ENCODE assay signal across 14 mouse cellular contexts in genomic region chr12:80522006-80522405, GRCm38 (mm10). TPM values are rescaled to one million over a fixed set of nuclear protein-coding genes. Genes with fewer than 3 reads are reported as not detected.
DNase-seq lines count a peak whose midpoint lies in the region; TF ChIP-seq lines count a peak whose summit lies in the region.
"Had no signal": no experiment of that assay in that cellular context is flagged by ENCODE, and none has a peak within 500 bp of the region (broad histone marks: within the 10 kb centered on the region; RNA-seq: fewer than 3 reads in every experiment).

No protein-coding gene starts in this region.

- TF ChIP-seq POLR2A in embryonic fibroblast, embryonic 13.5 days (IDR thresholded peaks at IDR 0.05; ENCODE audit: low read depth, low read length), result no peak

- peaks cover 3% of the 10 kb centered on the region; the same call in 1 of the 2 replicates for H3K4me1 ChIP-seq in embryonic fibroblast, embryonic 13.5 days (ENCODE audit: control insufficient read depth, insufficient read depth, low read length)

- no peak for TF ChIP-seq CTCF in layer of hippocampus, adult 2 months (conservative IDR thresholded peaks at IDR 0.05)
- TF ChIP-seq CTCF in embryonic fibroblast, embryonic 13.5 days (IDR thresholded peaks at IDR 0.05; ENCODE audit: borderline replicate concordance, insufficient read depth, low read length), result no peak
- TF ChIP-seq CTCF in left cerebral cortex, adult 2 months (IDR thresholded peaks at IDR 0.05), result no peak

- H3K4me3 ChIP-seq in layer of hippocampus, adult 2 months, result no peak overlapping the region
- H3K4me3 ChIP-seq in embryonic fibroblast, embryonic 13.5 days (ENCODE audit: insufficient read depth, low read length), result no peak overlapping the region
- no peak overlapping the region for H3K4me3 ChIP-seq in left cerebral cortex, adult 2 months
- H3K4me3 ChIP-seq: intestine, embryonic 15.5 days had no signal

- intact Hi-C loops in heart, postnatal 25 days (cut with DNase I), result no loop called here
- intact Hi-C loops in left cerebral cortex, adult 2 months (cut with DNase I), result no loop called here

- peak overlapping the region; percentile 72 for H3K27ac ChIP-seq in layer of hippocampus, adult 2 months
- H3K27ac ChIP-seq in embryonic fibroblast, embryonic 13.5 days (ENCODE audit: insufficient read depth, low read length), result peak overlapping the region; percentile 6; the same call in 1 of the 2 replicates
- no peak overlapping the region for H3K27ac ChIP-seq in left cerebral cortex, adult 2 months
- H3K27ac ChIP-seq: intestine, embryonic 15.5 days; liver, embryonic 14.5 days had no signal

- DNase-seq in layer of hippocampus, adult 2 months (ENCODE audit: low spot score in 2 of 2), result no peak
- no peak for DNase-seq in layer of hippocampus, adult 9-11 months
- DNase-seq in NIH3T3 (ENCODE audit: low read depth), result peak; percentile 80
- DNase-seq in heart, postnatal 25 days (ENCODE audit: low spot score), result peak; percentile 69
- no peak for DNase-seq in thymus, postnatal 4 days
- no peak for DNase-seq in left cerebral cortex, adult 2 months (ENCODE audit: extremely low spot score in 1 of 2, low spot score in 2 of 2)
- DNase-seq: adrenal gland, postnatal 14 days; cerebellum, adult 9-11 months; layer of hippocampus, postnatal 36 days; right cerebral cortex, postnatal 25 days; thymus, adult 18-20 months had no signal

RNA-seq across cellular contexts. Expression of gene Galnt16, which starts 3.9 kb away (rescaled TPM):
- 100 to 1,000 TPM; 166 to 181 TPM for total RNA-seq in layer of hippocampus, adult 2 months (2021)
- polyA plus RNA-seq in embryonic fibroblast, embryonic 13.5 days (2011; ENCODE audit: insufficient read length, low read depth, missing spikeins), result 3.4 and 7.8 TPM in 2 replicates
- total RNA-seq in heart, postnatal 25 days (2021), result 1 to 10 TPM; 3.9 to 4.3 TPM
- total RNA-seq in left cerebral cortex, adult 2 months (2021), result 10 to 100 TPM; 94.6 to 94.9 TPM

RNA-seq across cellular contexts. Expression of gene Exd2, which starts 59.1 kb away (rescaled TPM):
- total RNA-seq in layer of hippocampus, adult 2 months (2021), result 100 to 1,000 TPM; 105 to 122 TPM
- 15.6 and 23.9 TPM in 2 replicates for polyA plus RNA-seq in embryonic fibroblast, embryonic 13.5 days (2011; ENCODE audit: insufficient read length, low read depth, missing spikeins)
- total RNA-seq in heart, postnatal 25 days (2021), result 10 to 100 TPM; 14.3 to 14.4 TPM
- 100 to 1,000 TPM; 138 to 142 TPM for total RNA-seq in left cerebral cortex, adult 2 months (2021)

Comparison
In these comparisons a context has a peak if more than half of its experiments do, and no peak if none do; other contexts are left out.
1. DNase-seq: peak in NIH3T3 (single experiment) and heart, postnatal 25 days (single experiment); none in layer of hippocampus, adult 2 months (0 of 2), layer of hippocampus, adult 9-11 months (single experiment), thymus, postnatal 4 days (single experiment) and left cerebral cortex, adult 2 months (0 of 2).
2. RNA of gene Galnt16, which starts 3.9 kb away (total RNA-seq): 166 to 181 TPM in layer of hippocampus, adult 2 months and 94.6 to 94.9 TPM in left cerebral cortex, adult 2 months; 3.9 to 4.3 TPM in heart, postnatal 25 days; every median in the first group is over 10 times any median in the second.
3. RNA of gene Exd2, which starts 59.1 kb away (total RNA-seq): 138 to 142 TPM in left cerebral cortex, adult 2 months and 105 to 122 TPM in layer of hippocampus, adult 2 months; 14.3 to 14.4 TPM in heart, postnatal 25 days; every median in the first group is over 4 times any median in the second.